Mouse (Mus musculus): ENCODE data around the gene Cav3.

Cav3 gene

DNA sequence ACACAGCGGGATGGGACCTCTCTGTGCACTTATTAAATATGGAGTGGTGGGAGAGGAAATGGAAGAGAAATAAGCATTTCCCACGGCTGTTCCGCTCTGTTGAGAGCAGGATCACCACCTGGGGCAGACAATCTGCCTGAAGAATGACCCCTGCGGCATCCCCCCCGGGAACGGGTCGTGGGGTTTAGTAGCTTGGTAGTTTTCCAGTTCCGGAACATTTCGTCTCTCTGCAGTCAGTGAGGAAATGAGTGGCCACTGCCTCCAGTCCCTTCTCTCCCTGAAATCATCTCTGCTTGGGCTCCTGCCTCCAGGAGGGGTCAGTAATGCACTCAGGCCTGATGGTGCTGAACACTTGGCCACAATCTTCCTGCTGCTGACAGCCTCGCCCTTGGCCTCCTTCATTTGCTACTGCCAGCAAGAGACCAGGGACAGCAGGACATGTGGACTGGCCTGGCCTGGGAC lies 35.3 kb downstream of the Cav3 start:
- DNase-seq (ENCODE audit: low read depth, low spot score), result no peak

DNA sequence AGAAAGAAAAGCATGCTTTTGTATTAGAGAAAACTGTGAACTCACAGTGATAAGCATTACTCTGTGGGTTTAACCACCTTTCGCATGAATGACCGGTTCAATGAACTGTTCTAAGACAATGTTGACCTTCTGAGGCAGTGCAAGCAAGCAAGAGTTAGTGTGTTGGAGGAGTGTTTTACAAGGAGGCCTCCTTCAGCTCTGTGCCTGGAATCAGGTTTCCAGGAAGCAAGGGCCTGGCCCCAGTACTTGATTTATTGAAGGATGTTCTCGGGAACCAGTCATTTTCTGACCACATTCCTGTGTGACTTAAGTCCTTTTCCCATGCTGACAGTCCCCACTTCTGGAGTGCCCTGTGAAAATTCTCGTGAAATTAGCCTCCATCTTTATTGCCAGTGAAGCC lies 35.9 kb downstream of the Cav3 start:
- DNase-seq (ENCODE audit: low read depth, low spot score), result peak; percentile 53

DNA sequence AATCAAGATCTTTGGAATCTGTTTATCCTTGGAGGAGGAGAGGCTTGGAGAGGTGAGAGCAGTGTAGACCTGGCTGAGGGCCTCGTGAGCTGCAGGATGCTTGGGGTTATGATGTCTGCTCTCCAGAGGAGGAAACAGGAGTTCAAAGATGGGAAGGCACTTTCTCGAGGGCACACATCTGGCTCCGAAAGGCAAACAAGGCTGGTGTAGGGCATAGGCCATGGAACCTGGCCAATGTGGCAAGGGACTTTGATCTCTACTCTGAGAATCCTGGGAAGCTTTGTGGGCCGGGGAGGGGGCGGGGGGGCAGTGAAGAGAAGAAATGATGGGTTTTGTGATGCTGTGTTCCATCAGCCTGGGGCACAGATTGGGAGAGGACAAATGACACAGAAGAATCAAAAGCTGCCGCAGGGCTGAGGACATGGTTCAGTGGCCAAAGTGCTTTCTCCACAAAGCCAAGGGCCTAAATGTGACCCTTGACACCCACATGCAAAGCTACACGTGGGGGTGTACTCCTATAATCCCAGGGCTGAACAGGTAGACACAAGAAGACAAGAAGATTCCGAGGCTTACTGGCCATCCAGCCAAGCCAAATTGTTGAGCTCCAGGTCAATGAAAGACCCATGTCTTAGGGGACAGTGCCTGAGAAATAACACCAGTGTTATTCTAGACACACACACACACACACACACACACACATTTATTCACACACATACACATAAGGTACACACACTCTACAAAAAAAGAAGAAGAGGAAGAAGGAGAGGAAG lies 37.2 kb downstream of the Cav3 start:
- DNase-seq (ENCODE audit: low read depth, low spot score), result no peak

DNA sequence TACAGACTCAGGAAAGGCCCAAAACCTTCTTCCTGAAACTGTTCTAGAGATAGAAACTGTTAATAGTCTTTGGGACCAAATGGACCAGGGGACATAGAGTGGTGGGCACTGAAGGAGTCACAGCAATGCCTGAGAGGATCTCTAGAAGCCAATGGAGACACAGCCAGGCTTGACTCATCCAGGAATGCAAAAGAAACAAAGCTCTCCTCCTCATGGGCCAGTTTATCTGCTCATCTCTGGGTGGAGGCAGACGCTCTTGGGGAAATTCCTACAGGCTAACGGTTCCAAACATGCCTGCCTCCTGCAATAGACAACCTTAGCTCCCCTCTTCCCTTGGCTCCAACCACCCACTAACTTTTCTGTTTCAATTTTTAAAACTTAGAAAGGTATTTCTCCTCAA lies 38.2 kb downstream of the Cav3 start:
- DNase-seq (ENCODE audit: low read depth, low spot score), result no peak

DNA sequence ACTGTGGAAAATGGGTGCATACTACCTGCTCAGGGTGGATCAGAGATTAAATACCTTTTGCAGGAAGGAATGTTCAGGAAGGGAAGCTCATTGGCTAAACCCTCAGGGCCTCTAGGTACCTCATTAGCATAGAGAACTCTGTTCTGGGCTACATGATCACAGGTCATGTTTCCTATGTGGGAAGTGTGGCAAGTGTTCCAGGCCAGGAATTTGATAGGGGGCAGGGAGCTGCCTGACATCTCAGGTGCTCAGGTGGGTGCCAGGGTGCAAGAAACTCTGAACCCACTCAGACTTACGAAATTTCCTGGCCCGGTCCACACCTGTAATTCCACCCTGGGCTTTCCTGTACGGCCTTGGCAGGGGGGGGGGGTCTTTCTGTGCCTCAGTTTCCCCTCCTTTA lies 39.4 kb downstream of the Cav3 start:
- DNase-seq (ENCODE audit: low read depth, low spot score), result no peak

DNA sequence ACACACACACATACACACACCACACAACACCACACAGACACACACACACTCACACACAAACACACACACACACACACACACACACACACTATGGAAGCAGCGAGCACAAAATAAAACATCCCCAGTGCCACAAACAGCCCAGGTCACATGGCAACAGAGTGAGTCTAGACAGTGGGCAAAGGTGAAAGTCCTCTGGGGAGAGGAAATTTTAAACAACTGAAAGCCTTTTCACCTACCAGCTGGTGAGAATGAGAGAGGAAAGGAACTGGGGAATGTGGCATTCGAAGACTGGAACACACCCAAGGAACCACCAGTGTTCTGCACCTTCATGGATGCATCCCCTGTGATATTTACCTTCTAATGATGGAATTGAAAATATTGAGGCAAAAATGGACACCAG lies 40.2 kb downstream of the Cav3 start:
- no peak for DNase-seq (ENCODE audit: low read depth, low spot score)

DNA sequence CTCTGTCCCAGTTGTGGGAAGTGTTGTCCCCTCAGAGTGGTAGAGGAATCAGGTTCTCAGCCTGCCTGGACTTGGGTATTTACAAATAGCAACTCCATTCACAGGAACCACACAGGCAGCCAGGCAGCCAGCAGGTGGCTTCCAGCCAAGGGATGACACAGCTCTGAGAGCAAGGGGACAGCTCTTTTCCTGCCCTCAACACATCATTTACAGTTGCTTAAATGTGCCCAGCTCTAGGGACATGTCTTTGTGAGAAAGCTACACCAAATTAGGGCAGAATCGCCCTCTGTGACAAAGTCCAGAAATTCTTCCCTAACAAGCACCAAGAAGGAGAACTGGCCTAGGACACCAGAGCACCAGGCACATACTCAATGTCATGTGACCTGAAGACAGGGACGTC lies 41.9 kb downstream of the Cav3 start:
- no peak for DNase-seq (ENCODE audit: low read depth, low spot score)

DNA sequence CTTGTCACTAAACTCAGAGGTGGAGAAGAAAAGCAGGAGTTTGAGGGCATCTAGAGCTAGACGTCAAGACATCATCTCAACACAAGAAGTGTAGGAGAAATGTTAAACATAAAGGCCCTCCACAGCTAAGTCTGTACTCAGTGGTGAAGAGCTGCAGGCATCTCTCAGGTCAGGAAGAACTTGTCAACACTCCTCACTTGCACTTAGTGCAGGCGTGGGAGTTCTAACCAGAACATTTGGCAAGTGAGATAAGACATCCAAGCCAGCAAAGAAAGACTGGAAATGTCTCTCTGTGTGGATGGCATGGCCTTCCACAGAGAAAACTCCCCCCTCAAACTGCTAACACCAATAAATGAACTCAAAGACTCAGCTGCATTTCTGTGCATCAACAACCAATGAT lies 48.3 kb downstream of the Cav3 start:
- DNase-seq (ENCODE audit: low read depth, low spot score), result no peak

DNA sequence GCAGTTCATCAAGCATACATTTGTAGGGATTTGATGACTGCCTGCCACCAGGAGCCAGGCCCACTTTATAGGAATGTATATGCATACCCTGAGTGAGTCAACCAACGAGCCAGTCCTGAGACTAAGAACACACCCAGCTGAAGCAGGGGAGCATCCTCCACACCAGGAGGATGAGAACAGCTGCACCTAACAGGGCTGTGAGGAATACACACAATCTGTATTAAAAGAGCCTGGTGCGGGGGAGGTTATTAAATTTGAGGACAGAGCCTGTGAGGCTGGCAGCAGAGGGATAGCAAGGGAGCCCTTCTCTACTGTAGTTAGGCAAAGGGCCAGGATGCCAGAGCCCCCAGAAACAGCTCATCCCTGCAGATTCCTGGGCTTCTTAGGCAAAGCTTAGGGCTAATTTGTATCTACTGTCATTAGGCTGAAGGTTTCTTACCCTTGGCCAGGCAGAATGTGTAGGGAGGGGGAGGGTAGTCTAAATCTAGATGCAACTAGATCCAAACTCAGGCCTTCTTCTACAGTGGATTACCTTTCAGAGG lies 50.4 kb downstream of the Cav3 start:
- no peak for DNase-seq (ENCODE audit: low read depth, low spot score)

DNA sequence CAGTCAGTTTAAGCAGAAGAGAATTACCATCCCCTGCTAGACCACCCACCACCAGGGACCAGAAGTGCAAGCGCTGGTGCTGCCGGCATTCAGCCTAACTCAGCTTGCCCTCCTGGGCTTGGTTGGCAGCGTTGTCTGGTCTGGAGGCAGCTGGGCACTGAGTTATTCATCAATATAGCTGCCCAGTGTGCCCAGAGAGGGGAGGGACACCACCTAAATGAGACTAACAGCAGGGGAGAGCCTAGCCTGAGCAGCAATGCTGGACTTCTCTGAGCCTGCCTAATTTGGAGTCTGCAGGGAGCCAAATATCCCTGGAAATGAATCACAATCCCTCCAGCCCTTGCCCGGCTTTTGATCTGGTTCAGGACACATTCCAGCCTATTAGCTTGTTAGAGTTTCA lies 51.0 kb downstream of the Cav3 start:
- no peak for DNase-seq (ENCODE audit: low read depth, low spot score)

DNA sequence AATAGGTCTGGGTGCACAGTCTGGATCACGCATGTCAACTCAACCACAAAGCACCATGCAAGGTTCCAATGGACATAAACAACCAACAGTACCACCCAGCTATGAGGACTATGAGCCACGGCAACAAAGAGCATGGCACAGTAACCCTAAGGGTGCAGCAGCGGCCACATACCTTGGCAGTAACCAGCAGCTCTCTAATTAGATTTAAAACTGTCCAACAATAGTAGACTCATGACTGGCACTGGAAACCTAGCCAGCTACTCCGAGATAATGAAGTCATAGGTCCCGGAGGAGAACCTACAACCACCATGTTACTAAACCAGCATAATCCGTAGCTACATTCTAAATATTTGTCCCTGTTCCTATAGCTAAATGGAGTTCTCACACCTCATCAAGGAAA lies 55.3 kb downstream of the Cav3 start:
- DNase-seq (ENCODE audit: low read depth, low spot score), result no peak

DNA sequence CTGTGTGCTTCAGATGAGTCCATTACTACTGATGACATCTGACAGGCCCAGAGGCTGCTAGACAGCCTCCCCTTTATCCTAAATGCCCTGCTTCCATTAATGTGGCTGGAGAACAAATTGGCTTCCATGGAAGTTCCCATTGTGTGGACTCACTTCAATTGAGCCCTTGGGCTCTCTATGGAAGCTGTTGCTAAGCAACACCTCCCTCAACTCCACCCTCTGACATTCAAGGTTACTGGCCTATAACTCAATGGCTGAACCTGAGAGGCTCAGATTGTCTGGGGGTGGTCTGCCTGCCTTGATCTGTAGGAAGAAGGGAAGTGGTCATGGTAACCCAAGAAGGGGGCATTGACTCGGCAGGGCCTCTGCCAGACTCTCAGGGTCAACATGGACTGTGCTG lies 57.2 kb downstream of the Cav3 start:
- DNase-seq (ENCODE audit: low read depth, low spot score), result no peak

DNA sequence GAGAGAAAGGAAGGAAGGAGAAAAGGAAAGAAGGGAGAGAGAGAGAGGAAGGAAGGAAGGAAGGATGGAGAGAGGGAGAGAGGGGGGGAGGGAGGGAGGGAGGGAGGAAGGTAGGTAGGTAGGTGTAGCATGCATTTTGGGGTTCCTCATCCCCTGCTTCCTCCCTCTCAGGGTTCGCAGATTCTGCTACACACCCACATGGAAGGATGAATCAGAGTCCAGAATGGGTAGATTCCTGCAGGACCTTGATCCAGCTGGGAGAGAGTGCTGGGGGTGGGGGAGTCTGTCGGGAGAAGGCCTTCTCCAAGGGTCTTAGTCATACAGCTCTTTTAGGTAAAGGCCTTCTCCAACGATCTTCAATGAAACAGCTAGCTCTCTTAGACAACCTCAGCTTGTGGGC lies 58.3 kb downstream of the Cav3 start:
- no peak for DNase-seq (ENCODE audit: low read depth, low spot score)

DNA sequence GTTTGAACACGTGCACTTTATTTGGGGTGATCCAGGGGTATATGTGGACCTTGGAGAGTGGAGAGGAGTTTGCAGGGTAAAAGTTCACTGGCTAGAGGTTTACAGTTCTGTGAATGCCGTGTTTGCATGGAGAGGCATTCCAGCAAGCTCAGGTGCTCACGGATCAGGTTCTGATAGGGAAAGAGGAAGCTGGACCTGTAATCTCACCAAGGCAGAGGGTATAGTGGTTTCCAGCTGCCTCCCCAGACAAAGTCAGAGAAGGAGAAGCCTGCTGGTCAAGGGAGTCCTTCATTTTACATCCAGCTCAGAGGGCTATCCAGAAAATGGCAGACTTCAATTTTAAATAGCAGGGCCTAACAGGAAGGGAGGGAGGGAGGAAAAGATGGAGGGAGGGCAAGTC lies 58.7 kb downstream of the Cav3 start:
- no peak for DNase-seq (ENCODE audit: low read depth, low spot score)
